Mouse (Mus musculus) heart, adult 9 months (tissue): ENCODE results near the gene Dpf1.

ENCODE experiments used
- DNase-seq, 2 experiments: peaks; one replicate each; pipeline ENCODE4 v3.0.0; 2022; ENCODE audit warnings: low spot score in 2 of 2

Dpf1 gene

GRCm38 (mm10) chr7:29288942-29289638, 14.7 kb upstream of the Dpf1 start, which contains the start of gene Ppp1r14a:
TSS of gene Ppp1r14a (plus strand) at chr7:29289308.
- DNase-seq: peak; percentile 75 to 81

DNA sequence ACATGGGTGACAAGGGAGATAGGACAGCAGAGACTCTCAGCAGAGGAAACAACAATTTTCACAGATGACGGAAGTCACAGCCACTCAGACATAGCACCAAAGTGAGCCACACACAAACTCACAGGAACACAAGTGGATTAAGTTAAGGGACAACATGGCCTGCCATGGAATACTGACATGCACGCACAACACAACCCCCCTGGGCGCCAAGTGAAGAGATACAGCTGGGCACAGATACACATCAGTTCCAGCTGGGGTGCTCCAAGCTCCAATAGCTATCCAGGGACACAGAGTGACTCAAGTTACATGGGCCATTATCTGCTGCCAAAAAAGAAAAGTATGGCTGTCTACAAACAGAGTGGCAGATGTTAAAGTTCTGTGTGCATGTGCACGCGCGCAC, 13.9 kb upstream of the Dpf1 start:
- DNase-seq: no peak

DNA sequence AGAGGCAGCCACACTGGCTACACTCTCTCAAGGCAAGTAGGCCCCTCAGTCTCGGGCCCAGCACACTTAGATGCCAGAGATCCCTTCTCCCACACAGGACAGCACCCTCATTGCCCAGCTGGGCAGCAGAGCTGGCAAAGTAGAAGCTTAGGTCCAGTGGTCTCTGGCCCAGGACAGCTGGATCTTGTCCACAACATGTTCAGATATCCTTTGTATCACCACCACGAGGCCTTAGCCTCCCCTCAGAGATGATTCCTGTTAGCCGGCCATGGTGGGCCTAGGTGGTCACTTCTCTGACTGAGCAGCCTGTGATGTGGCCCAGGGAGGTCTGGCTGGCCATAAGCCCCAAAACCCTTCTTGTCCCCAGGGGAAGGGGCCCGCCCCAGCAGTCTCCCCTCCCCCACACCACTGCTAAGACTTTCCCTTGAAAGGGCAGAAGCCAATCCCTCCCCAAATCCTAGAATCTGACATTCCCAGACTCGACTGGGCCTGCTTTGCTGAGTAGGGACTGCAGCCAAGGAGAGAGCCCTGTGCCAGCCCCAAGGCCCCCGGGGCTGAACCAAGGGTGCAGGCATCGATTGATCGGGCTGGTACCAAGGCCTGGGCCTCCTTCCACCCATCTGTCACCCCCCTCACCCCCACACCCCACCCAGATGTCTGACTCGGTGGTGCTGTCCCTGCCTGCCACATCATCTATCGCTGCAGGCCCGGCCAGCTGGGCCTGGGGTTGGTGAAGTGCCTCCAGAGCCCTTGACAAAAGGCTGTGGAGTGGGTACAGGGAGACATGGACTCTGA, 12.9 kb upstream of the Dpf1 start:
- DNase-seq: no peak

DNA sequence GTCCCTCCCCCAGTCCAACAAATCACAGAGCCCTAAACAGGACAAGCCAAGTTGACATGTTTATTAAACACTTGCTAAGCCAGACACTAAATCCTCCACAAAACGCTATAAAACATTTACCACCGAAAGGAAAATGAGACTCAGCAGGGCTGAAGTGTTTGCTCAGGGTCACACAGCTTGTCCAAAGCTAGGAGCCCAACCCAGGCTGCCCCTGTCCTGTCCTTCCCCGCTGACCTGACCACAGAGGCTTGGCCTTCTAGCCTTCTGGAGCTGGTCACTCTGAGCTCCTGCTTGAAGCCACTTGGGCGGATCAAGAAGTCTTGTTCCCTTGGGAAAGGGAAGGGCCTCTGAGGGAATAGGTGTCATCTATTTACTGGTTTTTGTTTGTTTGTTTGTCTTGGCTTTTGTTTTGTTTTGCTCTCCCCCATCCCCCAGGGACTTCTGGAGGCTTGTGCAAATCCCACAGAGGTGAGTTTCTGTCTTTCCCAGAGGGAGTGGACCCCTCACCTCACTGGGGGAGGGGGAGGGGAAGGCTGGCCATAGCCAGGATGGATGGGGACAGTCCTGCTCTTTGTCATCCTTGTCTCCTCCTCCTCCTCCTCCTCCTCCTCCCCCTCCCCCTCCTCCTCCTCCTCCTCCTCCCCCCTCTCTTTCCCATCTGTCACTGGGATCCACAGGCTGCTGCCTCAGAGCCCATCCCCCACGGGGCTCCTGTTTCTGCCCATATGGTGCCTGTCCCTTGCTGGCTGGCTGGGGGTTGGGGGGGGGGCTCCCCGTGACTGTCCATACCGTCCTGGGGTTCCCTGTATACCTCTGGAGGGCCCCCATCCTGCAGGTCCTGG, 11.9 kb upstream of the Dpf1 start:
- DNase-seq: no peak

GRCm38 (mm10) chr7:29292458-29293098, 11.2 kb upstream of the Dpf1 start:
- peak; percentile 71 to 79 for DNase-seq

DNA sequence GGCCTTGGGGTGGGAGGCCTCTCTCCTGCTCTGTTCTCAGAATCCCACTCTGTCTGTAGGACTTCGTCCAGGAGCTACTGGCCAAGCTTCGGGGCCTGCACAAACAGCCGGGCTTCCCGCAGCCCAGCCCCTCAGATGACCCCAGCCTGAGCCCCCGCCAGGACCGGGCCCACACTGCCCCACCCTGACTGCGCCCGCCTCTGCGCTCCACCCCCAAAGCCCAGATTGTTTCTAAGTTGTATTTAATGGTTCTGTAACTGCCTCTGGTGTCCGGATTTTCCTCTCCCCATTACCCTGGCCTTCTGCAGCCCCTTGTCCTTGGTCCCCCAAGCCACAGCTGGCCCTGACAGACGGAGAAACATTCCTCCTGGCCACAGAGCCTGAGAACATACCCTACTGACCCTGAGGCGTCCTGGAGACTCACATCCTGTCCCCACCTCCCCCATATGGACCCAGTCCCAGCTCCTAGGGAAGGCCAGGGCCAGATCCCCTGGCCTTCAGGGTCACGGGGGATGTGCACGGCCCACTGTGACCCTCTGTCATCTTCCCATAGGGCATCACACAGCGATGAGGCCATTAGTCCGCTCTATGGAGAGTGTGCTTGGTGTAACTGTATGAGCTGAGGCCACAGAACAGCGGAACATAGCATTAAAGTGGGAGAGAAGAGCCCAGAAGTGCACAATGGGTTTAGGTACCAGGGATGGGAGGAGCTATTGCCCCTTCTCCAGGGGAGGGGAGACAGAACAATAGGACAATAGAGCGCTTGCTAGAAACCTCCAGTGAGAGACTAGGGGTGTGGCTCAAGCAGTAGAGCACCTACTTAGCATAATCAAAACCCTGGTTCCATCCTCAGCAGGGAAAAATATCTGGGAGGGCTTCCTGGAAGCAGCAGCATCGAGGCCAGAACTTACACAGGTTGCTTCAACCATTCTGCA, 10.4 kb upstream of the Dpf1 start:
- peak; percentile 60 to 77 for DNase-seq

- no peak for DNase-seq
These were observed 9.5 kb upstream of the Dpf1 start for GRCm38 (mm10) chr7:29294111-29294761.

DNA sequence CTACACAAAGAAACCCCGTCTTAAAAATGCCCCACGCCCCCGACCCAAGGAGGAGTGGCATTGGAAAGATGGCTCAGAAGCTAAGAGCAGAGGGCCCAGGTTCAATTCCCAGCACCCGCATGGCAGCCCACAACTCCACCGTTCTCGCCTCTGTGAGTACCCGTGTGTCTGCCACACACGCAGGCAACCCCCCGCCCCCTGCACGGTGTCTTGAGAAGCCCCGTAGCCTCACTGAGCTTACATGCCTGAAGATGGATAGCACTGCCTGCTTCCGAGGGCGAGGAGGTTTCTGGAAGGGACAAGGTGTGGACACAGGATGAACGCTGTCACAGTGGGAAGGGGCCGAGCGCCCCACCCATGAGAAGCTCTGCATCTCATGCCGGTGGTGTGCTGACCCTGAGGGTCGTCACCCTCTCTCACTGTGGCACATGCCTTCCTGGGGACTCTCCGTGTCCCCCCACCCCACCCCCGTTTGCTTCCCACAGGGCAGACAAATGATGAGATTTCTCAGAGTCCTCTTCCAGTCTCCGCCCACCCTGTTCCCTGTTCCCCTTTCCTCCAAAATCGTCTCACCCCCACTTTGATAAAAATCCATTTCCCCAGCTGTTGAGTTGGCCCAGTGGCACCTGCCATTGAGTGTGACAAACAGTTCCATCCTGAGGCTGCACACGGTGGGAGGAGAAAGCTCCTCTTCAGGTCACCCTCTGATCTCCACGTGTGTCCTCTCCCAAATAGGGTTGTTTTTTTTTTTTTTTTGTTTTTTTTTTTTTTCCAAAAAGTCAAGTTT, 7.7 kb upstream of the Dpf1 start:
- no peak for DNase-seq

DNA sequence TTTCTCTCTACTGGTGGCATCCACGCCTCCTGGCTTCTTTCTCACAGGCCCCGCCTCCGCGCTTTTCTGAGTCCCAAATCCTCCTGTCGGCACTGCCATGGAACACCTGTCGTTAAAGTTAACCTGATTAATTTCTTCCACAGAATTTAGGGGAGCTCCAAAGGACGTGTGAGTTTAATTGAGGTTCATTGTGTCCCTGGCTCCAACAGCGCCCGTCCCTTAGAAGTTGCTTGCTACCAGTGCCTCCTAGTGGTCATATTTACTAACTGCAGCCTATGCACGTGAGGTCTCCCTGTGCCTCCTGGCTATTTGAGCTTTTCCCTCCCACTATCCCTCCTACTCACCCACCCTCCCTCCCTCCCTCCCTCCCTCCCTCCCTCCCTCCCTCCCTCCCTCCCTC, 6.8 kb upstream of the Dpf1 start:
- DNase-seq: peak; percentile 69 to 76

DNA sequence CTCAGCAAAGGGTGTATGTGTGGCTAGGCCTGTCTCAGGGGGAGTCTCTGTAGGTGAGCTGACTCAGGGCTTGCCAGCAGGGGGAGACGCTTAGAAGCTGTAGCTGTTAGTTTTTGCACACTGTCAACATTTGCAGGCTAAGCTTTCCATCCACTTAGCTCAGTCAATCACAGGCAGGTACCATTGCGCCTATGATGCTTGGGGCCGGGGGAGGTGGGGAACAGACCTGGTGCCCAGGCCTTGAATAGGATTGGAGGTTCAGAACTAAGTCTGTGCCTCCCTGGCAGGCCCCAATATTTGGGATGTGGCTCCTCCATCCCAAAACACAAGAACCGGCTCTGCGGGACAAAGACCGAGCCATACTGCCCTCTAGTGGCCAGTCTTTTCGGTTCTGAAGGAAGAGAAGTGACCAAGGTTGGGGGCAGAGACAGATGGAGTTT, 2.6 kb upstream of the Dpf1 start:
- peak in 1 of 2 experiments; percentile 56 for DNase-seq

DNA sequence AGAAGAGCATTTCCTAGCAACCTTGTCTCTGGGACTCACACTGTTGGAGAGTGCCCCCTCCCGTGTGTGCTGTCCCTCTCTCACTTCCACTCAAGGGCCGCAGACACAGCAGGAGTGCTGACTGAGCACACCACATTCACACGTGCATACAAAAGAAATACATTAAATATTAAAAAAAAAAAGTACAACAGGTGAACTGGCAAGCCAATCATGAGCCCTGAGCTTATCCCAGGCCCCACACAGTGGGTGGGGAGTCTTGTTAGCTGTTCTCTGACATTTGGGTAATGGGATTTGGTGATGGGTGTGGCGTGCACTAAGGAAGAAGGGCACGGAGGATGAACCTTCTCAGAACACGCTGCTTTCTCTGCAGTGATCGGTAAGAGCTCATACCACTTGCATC, 1.1 kb upstream of the Dpf1 start:
- DNase-seq: no peak

DNA sequence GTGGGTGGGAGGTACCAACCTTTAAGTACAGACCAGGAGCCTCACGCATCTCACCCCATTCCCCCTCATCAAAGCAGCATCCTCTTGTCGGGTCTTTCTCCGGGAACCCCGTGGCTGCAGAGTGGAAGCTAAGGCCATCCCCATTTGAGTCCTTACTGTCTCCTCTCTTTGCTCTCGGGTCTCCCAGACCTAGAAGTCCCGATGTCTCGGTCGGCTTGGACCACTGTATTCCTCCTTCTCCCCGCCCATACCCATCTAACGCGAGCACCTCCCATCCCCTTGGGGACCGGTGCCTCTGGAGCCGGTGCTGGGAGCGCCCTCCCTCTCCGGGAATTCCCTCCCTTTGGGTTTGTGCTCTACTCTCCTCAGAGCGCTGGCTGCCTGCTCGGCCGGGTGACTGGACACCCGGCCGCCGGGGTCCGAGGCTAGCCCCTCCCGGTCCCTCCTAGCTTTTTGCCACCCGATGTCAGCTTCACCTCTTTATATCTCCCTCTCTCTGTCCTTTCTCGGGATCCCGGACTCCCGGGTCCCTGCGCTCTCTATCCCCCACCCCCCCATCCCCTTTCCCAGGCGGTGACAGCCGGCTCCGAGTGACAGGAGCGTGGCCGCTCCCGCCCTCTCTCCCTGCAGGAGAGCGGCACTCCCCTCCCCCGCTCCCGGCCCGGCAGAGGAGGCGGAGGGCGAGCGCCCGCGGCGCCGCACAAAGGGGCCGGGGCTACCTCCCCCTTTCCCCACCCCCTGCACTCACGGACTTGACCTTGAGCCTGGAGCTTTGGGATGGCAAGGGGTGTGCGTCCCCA, 912 bp downstream of the Dpf1 start:
- no peak for DNase-seq

DNA sequence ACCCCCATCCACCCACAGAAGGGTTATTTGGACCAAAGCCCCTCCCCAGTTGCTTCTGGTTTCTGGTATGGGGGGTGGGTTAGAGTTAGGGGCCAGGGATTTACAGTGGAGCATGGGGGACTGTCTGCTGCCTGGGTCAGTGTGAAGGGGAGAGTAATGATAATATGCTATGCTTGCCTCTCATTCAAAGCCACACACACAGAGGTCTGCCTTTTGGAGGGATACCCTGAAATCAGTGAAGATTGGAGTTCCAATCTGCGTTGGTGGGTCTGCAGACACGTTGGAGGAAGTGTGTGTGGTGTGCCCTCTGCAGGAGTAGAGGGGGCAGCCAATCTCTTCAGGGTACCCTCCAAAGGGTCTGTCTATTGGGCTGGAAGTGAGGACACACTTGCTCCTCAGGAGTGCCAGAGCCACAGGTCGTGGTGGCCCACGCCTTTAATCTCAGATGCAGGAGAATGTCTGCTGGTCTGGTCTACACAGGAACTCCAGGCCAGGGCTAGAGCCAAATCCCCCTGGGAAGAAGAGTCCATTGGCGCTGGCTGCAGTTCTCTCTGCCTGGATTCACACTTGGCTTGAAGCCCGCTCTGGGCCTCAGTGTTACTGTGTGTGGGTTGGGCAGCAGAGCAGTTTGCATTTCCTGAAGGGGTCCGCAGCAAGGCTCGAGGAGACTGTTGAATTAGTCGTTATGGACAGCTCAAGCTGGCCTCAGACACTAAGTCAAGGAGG, 1.7 kb downstream of the Dpf1 start:
- DNase-seq: no peak

- no peak for DNase-seq
These were observed 2.4 kb downstream of the Dpf1 start for GRCm38 (mm10) chr7:29306108-29306507.

DNA sequence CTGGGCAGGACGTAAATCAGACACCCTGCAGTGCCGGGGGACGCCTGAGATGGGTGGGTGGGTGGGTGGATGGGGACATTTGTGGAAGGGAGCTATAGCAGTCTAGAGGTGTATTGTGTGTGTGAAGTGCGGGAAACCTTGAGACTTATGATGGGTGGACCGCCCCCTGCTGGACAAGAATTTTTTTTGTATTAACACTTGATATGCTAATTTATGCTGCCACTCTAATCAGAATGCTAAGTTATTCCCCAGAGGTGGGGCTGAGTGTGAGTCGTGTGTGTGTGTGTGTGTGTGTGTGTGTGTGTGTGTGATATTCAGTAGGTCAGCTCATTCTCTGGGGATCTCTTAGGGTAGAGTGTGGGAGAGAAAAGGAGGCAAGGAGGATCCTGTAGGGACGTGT, 2.9 kb downstream of the Dpf1 start:
- DNase-seq: no peak

GRCm38 (mm10) chr7:29307350-29308104, 3.8 kb downstream of the Dpf1 start:
- peak; percentile 85 to 87 for DNase-seq

DNA sequence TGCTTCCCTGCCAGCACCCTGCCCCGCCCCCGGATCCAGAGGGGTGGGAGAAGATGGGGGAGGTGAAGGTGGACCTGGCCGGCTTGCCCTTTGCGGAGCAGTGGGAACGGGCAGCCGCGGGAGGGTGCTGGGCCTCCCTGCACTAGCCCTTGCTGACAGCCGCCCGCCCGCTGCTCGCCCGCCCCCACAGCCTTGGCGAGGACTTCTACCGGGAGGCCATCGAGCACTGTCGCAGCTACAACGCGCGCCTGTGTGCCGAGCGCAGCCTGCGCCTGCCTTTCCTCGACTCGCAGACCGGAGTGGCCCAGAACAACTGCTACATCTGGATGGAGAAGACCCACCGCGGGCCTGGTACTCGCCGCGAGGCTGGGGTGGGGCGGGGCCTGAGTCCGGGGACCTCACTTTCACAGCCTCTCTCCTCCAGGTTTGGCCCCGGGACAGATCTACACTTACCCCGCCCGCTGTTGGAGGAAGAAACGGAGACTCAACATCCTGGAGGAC, 5.5 kb downstream of the Dpf1 start:
- no peak for DNase-seq
